Mouse (Mus musculus) MEL (cell line): ENCODE results near the gene Ankrd34a. TPM values are rescaled to one million over a fixed set of nuclear protein-coding genes. Genes with fewer than 3 reads are reported as not detected.

ENCODE experiments used
- DNase-seq: peaks from one replicate; pipeline ENCODE4 v3.0.0; 2011; ENCODE audit warnings: low read depth, low spot score
- H3K27ac ChIP-seq: 2 replicates; pipeline ENCODE4 v1.5.1; 2012; ENCODE audit warnings: low read depth, mild to moderate bottlenecking, control low read depth, low read length, moderate library complexity; ENCODE audit not compliant: control insufficient read depth
- H3K27me3 ChIP-seq, 2 experiments: fragments of 150-350 bp in 1 of 2; sonication (generic) in 1 of 2; 2 replicates each; pipeline ENCODE4 v1.6.1; 2012; ENCODE audit warnings: low read length in 2 of 2, mild to moderate bottlenecking in 2 of 2, improper control_type of control experiment in 1 of 2, moderate library complexity in 1 of 2; ENCODE audit not compliant: insufficient read depth in 2 of 2, control insufficient read depth in 1 of 2
- H3K36me3 ChIP-seq, 2 experiments: 2 replicates each; pipeline ENCODE4 v1.6.1; 2012 to 2014; ENCODE audit warnings: low read length in 2 of 2, improper control_type of control experiment in 1 of 2, inconsistent platforms in 1 of 2, mild to moderate bottlenecking in 1 of 2; ENCODE audit not compliant: insufficient read depth in 2 of 2, control insufficient read depth in 1 of 2
- H3K4me1 ChIP-seq, 2 experiments: fragments of 150-350 bp in 1 of 2; sonication (generic) in 1 of 2; 2 replicates each; pipeline ENCODE4 v1.6.1; 2012; ENCODE audit warnings: low read length in 2 of 2, improper control_type of control experiment in 1 of 2, mild to moderate bottlenecking in 1 of 2; ENCODE audit not compliant: insufficient read depth in 2 of 2, control insufficient read depth in 1 of 2
- H3K4me3 ChIP-seq, 2 experiments: fragments of 150-350 bp in 1 of 2; sonication (generic) in 1 of 2; 2 replicates each; pipeline ENCODE4 v1.5.1; 2012; ENCODE audit warnings: low read depth in 2 of 2, low read length in 2 of 2, mild to moderate bottlenecking in 2 of 2, moderate library complexity in 2 of 2, control low read depth in 1 of 2, improper control_type of control experiment in 1 of 2; ENCODE audit not compliant: control insufficient read depth in 1 of 2, insufficient read depth in 1 of 2
- H3K79me2 ChIP-seq: 2 replicates; pipeline ENCODE4 v1.6.1; 2012; ENCODE audit warnings: mild to moderate bottlenecking, low read length, moderate library complexity; ENCODE audit not compliant: control insufficient read depth, poor library complexity, insufficient read depth
- H3K9ac ChIP-seq: 2 replicates; pipeline ENCODE4 v1.6.1; 2012; ENCODE audit warnings: low read depth, mild to moderate bottlenecking, control low read depth, low read length, moderate library complexity; ENCODE audit not compliant: control insufficient read depth, poor library complexity, severe bottlenecking
- H3K9me3 ChIP-seq: fragments of 150-350 bp; sonication (generic); replicated peaks from 2 replicates; pipeline ENCODE4 v1.6.1; 2012; ENCODE audit warnings: mild to moderate bottlenecking, low read length, improper control_type of control experiment, moderate library complexity; ENCODE audit not compliant: insufficient read depth
- BHLHE40 ChIP-seq: IDR thresholded peaks from 2 replicates; pipeline ENCODE4 v1.6.1; 2012; ENCODE audit warnings: low read depth, mild to moderate bottlenecking, inconsistent platforms, low read length, improper control_type of control experiment, borderline replicate concordance
- CHD1 ChIP-seq: IDR thresholded peaks from 2 replicates; pipeline ENCODE4 v1.6.1; 2012; ENCODE audit warnings: low read depth, mild to moderate bottlenecking, inconsistent platforms, low read length, improper control_type of control experiment
- CHD2 ChIP-seq: IDR thresholded peaks from 2 replicates; pipeline ENCODE4 v1.6.1; 2011; ENCODE audit warnings: low read length, improper control_type of control experiment
- E2F4 ChIP-seq: IDR thresholded peaks from 2 replicates; pipeline ENCODE4 v1.6.1; 2011; ENCODE audit warnings: low read depth, low read length, improper control_type of control experiment, borderline replicate concordance
- ELF1 ChIP-seq: IDR thresholded peaks from 2 replicates; pipeline ENCODE4 v1.6.1; 2014; ENCODE audit warnings: low read depth, mild to moderate bottlenecking, inconsistent platforms, low read length, improper control_type of control experiment, moderate library complexity
- EP300 ChIP-seq, 2 experiments: IDR thresholded peaks; 2 replicates each; pipeline ENCODE4 v1.6.1; 2011; ENCODE audit warnings: improper control_type of control experiment in 2 of 2, low read length in 2 of 2, low read depth in 1 of 2, mild to moderate bottlenecking in 1 of 2
- ETS1 ChIP-seq: IDR thresholded peaks from 2 replicates; pipeline ENCODE4 v1.6.1; 2012; ENCODE audit warnings: low read depth, mild to moderate bottlenecking, inconsistent platforms, low read length, improper control_type of control experiment, moderate library complexity
- GABPA ChIP-seq: IDR thresholded peaks from 2 replicates; pipeline ENCODE4 v1.6.1; 2012; ENCODE audit warnings: low read depth, mild to moderate bottlenecking, inconsistent platforms, low read length, improper control_type of control experiment, moderate library complexity
- HCFC1 ChIP-seq: IDR thresholded peaks from 2 replicates; pipeline ENCODE4 v1.6.1; 2012; ENCODE audit warnings: low read depth, mild to moderate bottlenecking, inconsistent platforms, low read length, improper control_type of control experiment, moderate library complexity
- KAT2A ChIP-seq: conservative IDR thresholded peaks from 2 replicates; pipeline ENCODE4 v1.6.1; 2012; ENCODE audit warnings: low read depth, low read length, improper control_type of control experiment, inconsistent platforms
- MAFK ChIP-seq: IDR thresholded peaks from 2 replicates; pipeline ENCODE4 v1.6.1; 2011; ENCODE audit warnings: low read depth, mild to moderate bottlenecking, low read length, improper control_type of control experiment, borderline replicate concordance
- MAX ChIP-seq: IDR thresholded peaks from 2 replicates; pipeline ENCODE4 v1.6.1; 2011; ENCODE audit warnings: low read length, improper control_type of control experiment
- MAZ ChIP-seq: IDR thresholded peaks from 2 replicates; pipeline ENCODE4 v1.6.1; 2012; ENCODE audit warnings: low read depth, mild to moderate bottlenecking, inconsistent platforms, low read length, improper control_type of control experiment
- MEF2A ChIP-seq: IDR thresholded peaks from 2 replicates; pipeline ENCODE4 v1.6.1; 2014; ENCODE audit warnings: low read depth, mild to moderate bottlenecking, inconsistent platforms, low read length, improper control_type of control experiment; ENCODE audit not compliant: poor library complexity, insufficient replicate concordance, severe bottlenecking; ENCODE audit errors: extremely low read depth
- MXI1 ChIP-seq: IDR thresholded peaks from 2 replicates; pipeline ENCODE4 v1.6.1; 2011; ENCODE audit warnings: mild to moderate bottlenecking, low read depth, low read length, improper control_type of control experiment
- MYB ChIP-seq: IDR thresholded peaks from 2 replicates; pipeline ENCODE4 v1.6.1; 2011; ENCODE audit warnings: mild to moderate bottlenecking, low read depth, low read length, improper control_type of control experiment
- MYC ChIP-seq: IDR thresholded peaks from 2 replicates; pipeline ENCODE4 v1.6.1; 2011; ENCODE audit warnings: low read depth, mild to moderate bottlenecking, low read length, improper control_type of control experiment, moderate library complexity
- NELFE ChIP-seq: IDR thresholded peaks from 2 replicates; pipeline ENCODE4 v1.6.1; 2011; ENCODE audit warnings: low read depth, low read length, improper control_type of control experiment
- NRF1 ChIP-seq: IDR thresholded peaks from 2 replicates; pipeline ENCODE4 v1.6.1; 2014; ENCODE audit warnings: low read depth, mild to moderate bottlenecking, inconsistent platforms, low read length, improper control_type of control experiment, moderate library complexity; ENCODE audit not compliant: poor library complexity, insufficient read depth, severe bottlenecking
- POLR2A ChIP-seq, 2 experiments: IDR thresholded peaks; 2 replicates each; pipeline ENCODE4 v1.6.1; 2011 to 2012; ENCODE audit warnings: low read length in 2 of 2, mild to moderate bottlenecking in 2 of 2, control low read depth in 1 of 2, improper control_type of control experiment in 1 of 2, low read depth in 1 of 2, moderate library complexity in 1 of 2; ENCODE audit not compliant: control insufficient read depth in 1 of 2, insufficient read depth in 1 of 2, poor library complexity in 1 of 2
- POLR2AphosphoS2 ChIP-seq: IDR thresholded peaks from 2 replicates; pipeline ENCODE4 v1.6.1; 2011; ENCODE audit warnings: low read length, improper control_type of control experiment
- POLR2AphosphoS5 ChIP-seq: IDR thresholded peaks from 2 replicates; pipeline ENCODE4 v1.6.1; 2012; ENCODE audit warnings: low read depth, borderline replicate concordance, mild to moderate bottlenecking, inconsistent platforms, low read length, moderate library complexity, mixed read lengths
- RAD21 ChIP-seq: IDR thresholded peaks from 2 replicates; pipeline ENCODE4 v1.6.1; 2011; ENCODE audit warnings: mild to moderate bottlenecking, low read depth, low read length, improper control_type of control experiment
- RCOR1 ChIP-seq: IDR thresholded peaks from 2 replicates; pipeline ENCODE4 v1.6.1; 2012; ENCODE audit warnings: low read depth, mild to moderate bottlenecking, inconsistent platforms, low read length, improper control_type of control experiment
- SIN3A ChIP-seq: IDR thresholded peaks from 2 replicates; pipeline ENCODE4 v1.6.1; 2012; ENCODE audit warnings: low read length, improper control_type of control experiment, inconsistent platforms
- SMC3 ChIP-seq: IDR thresholded peaks from 2 replicates; pipeline ENCODE4 v1.6.1; 2011; ENCODE audit warnings: low read depth, low read length, improper control_type of control experiment
- TAL1 ChIP-seq: IDR thresholded peaks from 2 replicates; pipeline ENCODE4 v1.6.1; 2012; ENCODE audit warnings: mild to moderate bottlenecking, inconsistent platforms, low read length, moderate library complexity, mixed read lengths
- TBP ChIP-seq: IDR thresholded peaks from 2 replicates; pipeline ENCODE4 v1.8.0; 2011; ENCODE audit warnings: low read depth, low read length, improper control_type of control experiment
- TCF12 ChIP-seq: IDR thresholded peaks from 2 replicates; pipeline ENCODE4 v1.6.1; 2014; ENCODE audit warnings: low read depth, mild to moderate bottlenecking, inconsistent platforms, low read length, improper control_type of control experiment, moderate library complexity
- UBTF ChIP-seq: IDR thresholded peaks from 2 replicates; pipeline ENCODE4 v1.6.1; 2012; ENCODE audit warnings: low read depth, mild to moderate bottlenecking, inconsistent platforms, low read length, improper control_type of control experiment, moderate library complexity, borderline replicate concordance; ENCODE audit not compliant: insufficient read depth
- USF1 ChIP-seq: IDR thresholded peaks from 2 replicates; pipeline ENCODE4 v1.6.1; 2014; ENCODE audit warnings: low read depth, mild to moderate bottlenecking, inconsistent platforms, low read length, improper control_type of control experiment, moderate library complexity
- USF2 ChIP-seq, 2 experiments: IDR thresholded peaks; 2 replicates each; pipeline ENCODE4 v1.6.1; 2011 to 2012; ENCODE audit warnings: improper control_type of control experiment in 2 of 2, low read length in 2 of 2, borderline replicate concordance in 1 of 2, inconsistent platforms in 1 of 2, low read depth in 1 of 2, mild to moderate bottlenecking in 1 of 2; ENCODE audit not compliant: insufficient read depth in 1 of 2
- ZC3H11A ChIP-seq: IDR thresholded peaks from 2 replicates; pipeline ENCODE4 v1.6.1; 2012; ENCODE audit warnings: low read depth, mild to moderate bottlenecking, inconsistent platforms, low read length, improper control_type of control experiment
- ZKSCAN1 ChIP-seq: IDR thresholded peaks from 2 replicates; pipeline ENCODE4 v1.6.1; 2012; ENCODE audit warnings: low read depth, mild to moderate bottlenecking, inconsistent platforms, low read length, improper control_type of control experiment, moderate library complexity
- ZMIZ1 ChIP-seq: IDR thresholded peaks from 2 replicates; pipeline ENCODE4 v1.6.1; 2012; ENCODE audit warnings: low read depth, mild to moderate bottlenecking, inconsistent platforms, low read length, improper control_type of control experiment, moderate library complexity
- ZNF384 ChIP-seq: IDR thresholded peaks from 2 replicates; pipeline ENCODE4 v1.6.1; 2012; ENCODE audit warnings: low read depth, mild to moderate bottlenecking, inconsistent platforms, low read length, improper control_type of control experiment
- polyA plus RNA-seq, 2 experiments: library from polyadenylated mRNA; stranded (reverse) in 1 of 2; unstranded in 1 of 2; fragments of >175 nt in 1 of 2; fragments of >200 nt in 1 of 2; gene quantifications; 2 replicates each; pipeline versions ENCODE4 v1.2.1 to v1.2.4; 2012; ENCODE audit warnings: low replicate concordance in 2 of 2, low read depth in 1 of 2; ENCODE audit not compliant: insufficient read length in 2 of 2, insufficient read depth in 1 of 2, missing spikeins in 1 of 2
- total RNA-seq: library from RNA; depleted of rRNA; stranded (reverse); fragments of 300-350 nt; gene quantifications from 2 replicates; pipeline ENCODE4 v1.2.3, GENCODE M21; 2012

Gene Ankrd34a
- total and polyA plus RNA-seq, 3 experiments, result 0.15 to 0.78 TPM; not detected in 1

- Histone ChIP-seq H3K27ac (peak overlapping the region; percentile 21), H3K4me1 (peaks cover 8 to 9% of the 10 kb centered on the region in 2 experiments), H3K79me2 (no peaks in the 10 kb centered on the region; the same call in 1 of the 2 replicates), H3K4me3 (peak overlapping the region; percentile 60 to 66), H3K9ac (peak overlapping the region; percentile 74), H3K27me3 (no peaks in the 10 kb centered on the region), H3K9me3 (no peaks in the 10 kb centered on the region), H3K36me3 (peaks cover 0 to 7% of the 10 kb centered on the region in 2 experiments; a peak in 2 of 4 replicates)
- DNase-seq, result peak; percentile 84
- no peak for TF ChIP-seq MEF2A
- TF ChIP-seq ZMIZ1, result no peak; the same call in 1 of the 2 replicates
- peak; percentile 72 for TF ChIP-seq NRF1
- TF ChIP-seq USF1, result no peak
- peak; percentile 44; the same call in 1 of the 2 replicates for TF ChIP-seq POLR2AphosphoS2
- TF ChIP-seq MYB, result no peak
- no peak for TF ChIP-seq ZNF384
- TF ChIP-seq HCFC1, result peak; percentile 37; the same call in 1 of the 2 replicates
- peak; percentile 78; the same call in 1 of the 2 replicates for TF ChIP-seq CHD1
- TF ChIP-seq ZKSCAN1, result no peak
- no peak for TF ChIP-seq USF2 (IDR thresholded peaks at IDR 0.05; ENCODE audit: borderline replicate concordance in 1 of 2, insufficient read depth in 1 of 2, low read depth in 1 of 2, low read length in 2 of 2)
- 0 out of 2 replicates have a peak, but pooled peaks have one; percentile 9 for TF ChIP-seq TCF12
- TF ChIP-seq NELFE, result peak; percentile 56; the same call in 1 of the 2 replicates
- no peak for TF ChIP-seq POLR2AphosphoS5
- TF ChIP-seq TBP, result no peak
- TF ChIP-seq SMC3, result no peak
- TF ChIP-seq BHLHE40, result no peak
- no peak for TF ChIP-seq KAT2A
- peak in 1 of 2 experiments; percentile 35; a peak in 1 of 4 replicates for TF ChIP-seq EP300 (IDR thresholded peaks at IDR 0.05; ENCODE audit: low read depth in 1 of 2, low read length in 2 of 2)
- 0 out of 2 replicates have a peak, but pooled peaks have one; percentile 50 for TF ChIP-seq UBTF
- peak; percentile 82; the same call in 1 of the 2 replicates for TF ChIP-seq MAZ
- TF ChIP-seq ELF1, result no peak
- TF ChIP-seq E2F4, result no peak
- TF ChIP-seq MAX, result peak; percentile 43
- no peak for TF ChIP-seq RAD21
- TF ChIP-seq MXI1, result peak; percentile 69
- peak; percentile 7; the same call in 1 of the 2 replicates for TF ChIP-seq ETS1
- 0 out of 2 replicates have a peak, but pooled peaks have one; percentile 62 for TF ChIP-seq MYC
- no peak for TF ChIP-seq TAL1
- TF ChIP-seq MAFK, result no peak
- TF ChIP-seq ZC3H11A, result no peak
- no peak for TF ChIP-seq CHD2
- TF ChIP-seq RCOR1, result no peak
- no peak for TF ChIP-seq POLR2A (IDR thresholded peaks at IDR 0.05; ENCODE audit: control insufficient read depth in 1 of 2, insufficient read depth in 1 of 2, low read depth in 1 of 2, low read length in 2 of 2, poor library complexity in 1 of 2)
- peak; percentile 68 for TF ChIP-seq SIN3A
- TF ChIP-seq GABPA, result no peak
Observed at GRCm38 (mm10) chr3:96601251-96601787, 4.9 kb downstream of the Ankrd34a start.
